Mouse (Mus musculus): Measurements from ENCODE around the gene 1700021F05Rik.
A peak's percentile ranks its signal among the peaks of the same experiment; 100 is the strongest.
"Not testable (repeated sequence)": the region's sequence is repeated elsewhere in the genome, so short reads cannot be mapped to it uniquely, and the experiment has no call there.

Gene 1700021F05Rik

GRCm38 (mm10) chr10:43539746-43540310 is 966 bp downstream of the 1700021F05Rik start:
- DNase-seq (ENCODE audit: low read depth, low spot score) = no peak

GRCm38 (mm10) chr10:43538831-43539230 is 2.0 kb downstream of the 1700021F05Rik start:
- no peak for DNase-seq (ENCODE audit: low read depth, low spot score)

- no peak for DNase-seq (ENCODE audit: low read depth, low spot score)
Observed at GRCm38 (mm10) chr10:43537652-43538051, 3.1 kb downstream of the 1700021F05Rik start.

GRCm38 (mm10) chr10:43534382-43534781 is 6.4 kb downstream of the 1700021F05Rik start:
- DNase-seq (ENCODE audit: low read depth, low spot score) = no peak

- DNase-seq (ENCODE audit: low read depth, low spot score) = no peak
Observed at GRCm38 (mm10) chr10:43527283-43528269, 13.2 kb downstream of the 1700021F05Rik start.

GRCm38 (mm10) chr10:43523931-43524330 is 16.9 kb downstream of the 1700021F05Rik start, which contains the start of gene Gm9803:
TSS of gene Gm9803 (plus strand) at chr10:43524084.
- DNase-seq (ENCODE audit: low read depth, low spot score) = not testable (repeated sequence)

- DNase-seq (ENCODE audit: low read depth, low spot score) = no peak
Observed at GRCm38 (mm10) chr10:43519977-43520376, 20.8 kb downstream of the 1700021F05Rik start.

- no peak for DNase-seq (ENCODE audit: low read depth, low spot score)
Observed at GRCm38 (mm10) chr10:43518368-43518767, 22.4 kb downstream of the 1700021F05Rik start.

- no peak for DNase-seq (ENCODE audit: low read depth, low spot score)
Observed at GRCm38 (mm10) chr10:43517836-43518235, 23.0 kb downstream of the 1700021F05Rik start.

GRCm38 (mm10) chr10:43516992-43517660 is 23.7 kb downstream of the 1700021F05Rik start:
- DNase-seq (ENCODE audit: low read depth, low spot score) = no peak

GRCm38 (mm10) chr10:43512976-43513375 is 27.8 kb downstream of the 1700021F05Rik start:
- no peak for DNase-seq (ENCODE audit: low read depth, low spot score)

GRCm38 (mm10) chr10:43509228-43509627 is 31.6 kb downstream of the 1700021F05Rik start:
- no peak for DNase-seq (ENCODE audit: low read depth, low spot score)

- no peak for DNase-seq (ENCODE audit: low read depth, low spot score)
Observed at GRCm38 (mm10) chr10:43507051-43507450, 33.7 kb downstream of the 1700021F05Rik start.

- peak; percentile 75 for DNase-seq (ENCODE audit: low read depth, low spot score)
Observed at GRCm38 (mm10) chr10:43504291-43504690, 36.5 kb downstream of the 1700021F05Rik start.

- no peak for DNase-seq (ENCODE audit: low read depth, low spot score)
Observed at GRCm38 (mm10) chr10:43502599-43502998, 38.2 kb downstream of the 1700021F05Rik start.

GRCm38 (mm10) chr10:43490846-43491245 is 49.9 kb downstream of the 1700021F05Rik start:
- DNase-seq (ENCODE audit: low read depth, low spot score) = no peak

GRCm38 (mm10) chr10:43490034-43490433 is 50.8 kb downstream of the 1700021F05Rik start:
- no peak for DNase-seq (ENCODE audit: low read depth, low spot score)

GRCm38 (mm10) chr10:43489550-43489949 is 51.2 kb downstream of the 1700021F05Rik start:
- no peak for DNase-seq (ENCODE audit: low read depth, low spot score)

GRCm38 (mm10) chr10:43489139-43489538 is 51.7 kb downstream of the 1700021F05Rik start:
- no peak for DNase-seq (ENCODE audit: low read depth, low spot score)

GRCm38 (mm10) chr10:43488258-43488657 is 52.5 kb downstream of the 1700021F05Rik start:
- no peak for DNase-seq (ENCODE audit: low read depth, low spot score)

- DNase-seq (ENCODE audit: low read depth, low spot score) = peak; percentile 78
Observed at GRCm38 (mm10) chr10:43487441-43488010, 53.3 kb downstream of the 1700021F05Rik start.
